In the genomic region with DNA sequence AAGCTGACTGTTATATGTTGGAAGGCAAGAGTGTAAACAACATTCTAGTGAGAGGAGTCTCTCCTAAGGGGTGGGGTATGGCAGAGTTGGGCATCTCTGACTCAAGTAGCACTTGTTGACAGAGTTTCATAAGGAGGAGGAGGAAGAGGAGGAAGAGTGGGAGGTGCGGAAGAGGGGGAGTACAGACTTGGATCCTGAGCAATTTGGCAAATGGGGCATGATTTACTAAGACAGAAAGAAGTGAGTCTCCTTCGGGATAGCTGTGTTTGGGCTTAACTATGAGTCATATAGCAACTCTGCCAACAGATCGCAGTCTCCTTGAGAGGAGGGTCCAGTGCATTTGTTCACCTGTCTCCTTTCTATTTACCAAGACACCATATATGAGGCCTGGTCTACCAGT, we compare ENCODE assay signal across 7 mouse cellular contexts.
"Had no signal": no experiment of that assay in that cellular context is flagged by ENCODE, and none has a peak within 500 bp of the region (broad histone marks: within the 10 kb centered on the region; RNA-seq: fewer than 3 reads in every experiment).

No protein-coding gene starts in this region.

- DNase-seq: kidney, adult 11 months; kidney, adult 9 months; kidney, postnatal 36 days; layer of hippocampus, adult 9-11 months; layer of hippocampus, postnatal 36 days; lung, embryonic 14.5 days; right cerebral cortex, postnatal 14 days had no signal
